Mouse (Mus musculus) left cerebral cortex, postnatal 36 days (tissue): ENCODE measurements around the gene Kctd2. TPM values are rescaled to one million over a fixed set of nuclear protein-coding genes. Genes with fewer than 3 reads are reported as not detected.
"Not testable (repeated sequence)": the region's sequence is repeated elsewhere in the genome, so short reads cannot be mapped to it uniquely, and the experiment has no call there.

Experiments used
- DNase-seq, 2 experiments: peaks; one replicate each; pipeline ENCODE4 v3.0.0; 2021 to 2022; ENCODE audit warnings: low spot score in 2 of 2, mixed read lengths in 1 of 2
- intact Hi-C: fragments of 180-260 bp; cut with DNase I; formaldehyde crosslinking; loops from one replicate; pipeline ENCODE4 v1.15.1; 2025
- total RNA-seq, 2 experiments: library from RNA; stranded (reverse); gene quantifications; 2 replicates each; pipeline ENCODE4 v1.2.3; 2021

Kctd2 gene
- total RNA-seq, 2 experiments from 2014 or later: 72.0 to 79.2 TPM

DNA sequence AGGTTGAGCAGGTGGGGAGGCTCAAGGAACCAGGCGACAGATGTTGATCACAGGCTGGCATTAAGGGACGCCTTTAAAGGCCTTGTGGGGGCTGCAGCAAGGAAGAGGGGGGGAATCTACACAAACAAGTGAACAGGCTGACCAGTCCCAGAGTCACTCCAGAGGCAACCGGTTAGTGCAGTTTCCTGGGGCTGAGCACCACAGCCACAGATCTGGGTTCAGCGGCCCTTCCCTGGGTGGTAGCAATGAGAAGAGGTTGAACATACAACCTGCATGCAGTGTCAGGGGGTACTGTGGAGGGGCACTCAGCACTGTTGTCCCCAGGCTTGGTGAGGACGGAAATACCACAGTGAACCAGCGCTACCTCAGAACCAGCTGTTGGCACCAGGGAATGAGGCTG lies 13.4 kb downstream of the Kctd2 start:
- no peak for DNase-seq
- intact Hi-C loops: no loop called here

DNA sequence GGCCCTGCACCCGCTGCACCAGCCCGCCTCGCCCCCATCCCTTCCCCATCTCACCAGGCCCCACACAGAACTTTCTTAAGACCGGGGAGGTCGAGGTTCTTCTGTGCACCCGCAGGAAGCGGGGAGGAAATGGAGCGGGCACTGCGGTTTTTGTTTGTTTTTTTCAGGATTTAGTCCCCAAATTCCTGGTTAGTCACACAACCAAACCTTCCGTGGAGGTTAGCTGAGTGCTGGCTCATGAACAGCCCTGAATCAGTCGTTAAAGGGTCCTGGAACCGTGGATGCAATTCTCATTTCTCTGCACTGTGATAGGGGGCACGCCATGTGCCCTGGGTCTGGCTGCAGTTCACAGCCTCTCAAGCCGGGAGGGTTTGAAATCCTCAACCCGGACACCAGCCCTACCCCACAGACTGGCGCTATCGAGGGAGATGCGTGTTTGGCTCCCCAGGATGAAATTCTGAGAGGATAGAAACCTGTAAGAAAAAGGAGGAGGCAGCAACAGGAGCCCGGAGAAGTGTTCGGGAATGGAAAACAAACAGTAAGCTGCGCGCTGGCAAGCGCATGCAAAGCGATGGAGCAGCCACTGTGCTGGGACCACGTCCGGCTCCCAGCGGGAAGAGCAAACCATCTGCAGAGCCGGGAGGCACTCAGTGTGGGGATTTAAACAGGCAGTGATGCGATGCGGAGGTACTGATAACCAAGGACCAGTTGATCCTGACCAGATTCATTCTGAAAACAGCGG lies 15.8 kb downstream of the Kctd2 start:
- no peak for DNase-seq
- intact Hi-C loops: no loop called here

DNA sequence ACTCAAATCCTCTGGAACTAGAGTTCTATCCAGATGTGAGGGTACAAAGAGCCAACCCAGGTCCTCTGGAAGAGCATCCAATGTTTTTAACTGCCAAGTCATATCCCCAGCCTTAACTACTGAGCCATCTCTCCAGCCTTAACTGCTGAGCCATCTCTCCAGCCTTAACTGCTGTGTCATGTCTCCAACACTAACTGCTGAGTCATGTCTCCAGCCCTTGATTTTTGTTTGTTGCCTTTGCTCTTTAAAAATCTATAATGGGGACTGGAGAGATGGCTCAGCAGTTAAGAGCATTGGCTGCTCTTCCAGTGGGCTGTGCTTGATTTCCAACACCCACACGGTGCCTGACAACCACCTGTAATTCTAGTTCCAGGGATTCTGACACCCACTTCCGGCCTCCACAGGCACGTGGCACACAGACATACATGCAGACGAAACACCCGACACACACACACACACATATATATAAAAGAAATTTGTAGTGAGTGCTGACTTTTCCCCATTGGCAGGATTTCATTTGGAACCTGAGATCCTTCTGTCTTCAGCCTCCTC lies 17.7 kb downstream of the Kctd2 start:
- DNase-seq: no peak
- intact Hi-C loops: no loop called here

DNA sequence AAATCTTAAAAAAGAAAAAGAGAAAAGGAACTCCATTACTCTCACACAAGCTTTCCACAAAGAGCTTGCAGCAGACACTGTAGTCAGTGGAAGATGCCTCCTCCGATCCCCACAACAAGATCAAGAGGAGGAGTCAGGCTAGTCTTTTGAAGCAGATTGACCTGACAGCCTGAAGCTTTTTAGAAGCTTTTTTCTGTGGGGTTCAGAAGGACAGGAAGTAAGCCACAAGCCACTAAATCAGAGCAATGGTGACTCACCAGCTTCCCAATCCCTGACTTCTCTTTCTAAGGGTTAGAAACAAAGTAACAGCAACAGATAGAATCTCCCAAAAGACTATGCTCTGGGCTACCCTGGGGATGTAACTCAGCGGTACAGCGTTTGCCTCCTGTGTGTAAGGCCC lies 19.4 kb downstream of the Kctd2 start:
- no peak for DNase-seq
- intact Hi-C loops: no loop called here

DNA sequence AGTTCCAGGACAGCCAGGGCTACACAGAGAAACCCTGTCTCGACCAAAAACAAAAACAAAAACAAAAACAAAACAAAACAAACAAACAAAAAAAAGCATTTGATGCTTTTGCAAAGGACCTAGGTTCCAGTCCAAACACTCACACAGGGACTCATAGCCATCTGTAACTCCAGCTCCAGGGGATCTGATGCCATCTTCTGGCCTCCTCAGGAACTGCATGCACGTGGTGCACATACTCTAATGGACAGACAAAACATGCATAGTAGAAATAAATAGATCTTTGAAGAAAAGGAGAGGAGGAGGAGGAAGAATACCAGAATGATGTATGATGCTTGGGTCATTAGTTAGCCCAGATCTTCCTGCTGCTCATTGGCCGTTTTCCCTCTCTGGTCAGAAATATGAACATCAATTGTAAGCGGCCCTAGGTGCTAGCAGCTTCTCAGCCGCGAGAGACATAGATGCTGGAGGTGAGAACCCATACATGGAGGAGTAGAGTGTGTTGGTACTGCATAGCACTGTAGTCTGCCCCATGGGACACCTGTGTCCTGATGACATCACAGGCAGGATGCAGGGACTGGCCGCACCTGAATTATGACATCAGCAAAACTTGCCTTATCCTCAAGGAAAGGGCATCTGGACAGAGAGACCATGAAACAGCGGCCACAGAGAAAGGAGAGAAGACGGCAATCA lies 20.1 kb downstream of the Kctd2 start, which contains the start of gene Trim80:
Gene Trim80, plus strand, starts transcription at position 640 of the 690 bp plus-strand sequence.
- intact Hi-C loops: no loop called here
- no peak for DNase-seq

DNA sequence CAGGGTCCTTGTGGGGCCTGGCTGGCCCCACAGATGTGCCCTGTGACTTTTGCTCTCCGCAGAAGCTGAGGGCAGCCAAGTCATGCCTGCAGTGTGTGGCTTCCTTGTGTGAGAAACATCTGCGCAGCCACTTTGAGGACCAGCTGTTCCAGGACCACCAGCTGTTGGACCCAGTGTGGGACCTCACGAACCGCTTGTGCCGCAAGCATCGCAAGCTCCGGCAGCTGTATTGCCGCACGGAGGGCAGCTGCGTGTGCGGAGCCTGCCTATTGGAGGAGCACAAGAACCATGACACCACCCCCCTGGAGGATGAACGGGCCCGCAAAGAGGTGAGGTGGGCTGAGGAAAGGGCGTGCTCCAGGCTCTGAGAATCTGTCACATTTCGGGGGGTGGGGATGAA lies 21.5 kb downstream of the Kctd2 start:
- intact Hi-C loops: no loop called here
- DNase-seq: no peak

DNA sequence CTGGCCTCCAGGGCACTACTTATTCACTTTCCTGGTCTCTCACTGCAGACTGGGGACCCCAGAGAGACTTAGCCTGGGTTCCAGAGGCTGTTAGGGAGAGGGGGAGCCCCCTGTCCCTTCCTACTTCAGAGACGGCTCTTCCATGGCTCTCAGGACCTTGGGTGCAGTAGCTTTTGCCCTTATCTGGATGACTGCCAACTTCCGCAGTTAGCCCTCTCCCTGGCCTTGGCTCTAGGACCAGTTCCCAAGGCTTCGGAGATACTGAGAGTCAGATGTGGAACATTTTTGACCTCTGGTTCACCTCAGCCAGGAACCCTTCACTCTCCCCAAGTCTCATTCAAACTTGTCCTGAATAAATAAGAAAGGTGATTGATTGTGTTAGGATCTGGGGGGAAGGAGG lies 27.0 kb downstream of the Kctd2 start:
- DNase-seq: no peak
- intact Hi-C loops: no loop called here

DNA sequence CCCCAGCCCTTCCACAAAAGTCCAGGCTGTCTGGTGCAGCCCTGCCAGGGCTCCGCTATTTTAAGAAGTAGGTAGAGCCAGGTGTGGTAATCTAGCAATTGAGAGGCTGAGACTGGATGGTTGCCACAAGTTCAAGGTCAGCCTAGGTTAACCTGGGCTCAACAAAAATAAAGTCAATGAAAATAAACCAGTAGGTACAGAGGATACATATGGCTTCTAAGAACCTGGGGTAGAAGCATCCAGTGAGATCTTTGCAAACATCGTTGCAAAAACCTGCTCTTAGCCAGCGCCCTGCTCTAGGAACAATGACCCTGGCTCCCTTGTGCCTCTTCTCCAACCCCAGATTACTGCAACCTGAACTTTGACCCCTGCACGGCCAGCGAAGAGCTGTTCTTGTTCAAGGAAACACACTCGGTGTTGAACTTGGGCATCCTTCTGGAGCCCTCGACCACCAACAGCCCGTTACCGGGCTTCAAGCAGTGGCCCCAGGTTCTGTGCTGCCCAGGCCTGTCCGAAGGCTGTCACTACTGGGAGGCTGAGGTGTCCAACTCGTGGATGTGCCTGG lies 27.5 kb downstream of the Kctd2 start:
- intact Hi-C loops: no loop called here

DNA sequence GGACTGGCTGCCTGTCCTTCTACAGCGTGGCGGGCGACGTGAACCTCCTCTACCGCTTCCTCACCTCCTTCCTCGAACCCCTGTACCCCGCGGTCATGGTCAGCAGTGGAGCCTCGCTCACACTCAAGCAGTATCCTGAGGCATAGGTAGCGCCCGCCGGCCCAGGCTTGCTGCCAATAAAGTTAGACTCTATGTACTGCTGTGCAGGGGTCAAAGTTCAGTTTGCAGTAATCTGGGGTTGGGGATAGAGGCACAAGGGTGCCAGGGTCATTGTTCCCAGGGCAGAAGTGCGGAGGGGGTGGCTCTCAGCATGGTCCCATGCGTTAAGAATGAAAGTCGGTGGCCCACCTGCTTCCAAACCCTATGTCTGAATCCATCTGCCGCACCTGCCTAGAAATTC lies 28.1 kb downstream of the Kctd2 start:
- intact Hi-C loops: no loop called here
- no peak for DNase-seq

More for the DNA sequence above, 27.5 kb downstream of the Kctd2 start:
- DNase-seq: no peak

DNA sequence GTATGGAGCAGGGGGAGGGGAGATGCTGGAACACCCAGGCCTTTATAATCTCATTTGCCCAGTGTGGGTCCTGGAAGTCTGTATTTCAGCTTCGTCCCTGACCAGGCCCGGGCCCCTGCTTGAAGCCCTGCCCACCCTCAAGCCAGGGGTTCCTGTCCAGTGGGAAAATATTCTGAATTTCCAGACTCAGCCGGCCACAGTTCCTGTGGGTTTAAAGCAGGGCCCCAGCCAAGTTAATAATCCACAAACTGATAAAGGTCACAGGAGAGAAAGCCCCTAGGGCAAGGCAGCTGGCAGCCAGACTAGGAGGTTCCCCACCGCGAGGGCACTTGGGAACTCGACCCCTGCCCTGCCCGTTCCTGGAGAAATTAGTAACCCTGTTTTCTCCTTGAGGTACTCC lies 29.1 kb downstream of the Kctd2 start:
- DNase-seq: no peak
- intact Hi-C loops: no loop called here

DNA sequence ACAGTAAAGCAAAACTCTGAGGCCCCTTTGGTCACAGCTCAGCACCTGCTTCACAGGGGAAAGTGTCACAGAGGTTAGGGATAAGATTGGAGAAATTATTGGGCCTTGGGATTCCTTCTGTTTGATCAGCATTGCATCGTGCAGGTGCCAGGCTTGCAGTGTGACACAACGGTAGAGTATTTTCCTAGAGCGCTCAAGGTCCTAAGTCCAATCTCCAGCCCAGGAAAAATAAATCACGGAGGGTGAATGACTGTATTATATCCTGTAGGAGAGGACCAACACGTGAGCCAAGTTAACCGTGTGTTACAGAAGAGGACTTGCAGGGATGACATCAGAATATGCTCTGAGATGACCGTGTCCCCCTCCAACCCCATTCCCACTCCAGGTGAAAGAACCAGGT lies 30.2 kb downstream of the Kctd2 start:
- DNase-seq: no peak
- intact Hi-C loops: no loop called here

DNA sequence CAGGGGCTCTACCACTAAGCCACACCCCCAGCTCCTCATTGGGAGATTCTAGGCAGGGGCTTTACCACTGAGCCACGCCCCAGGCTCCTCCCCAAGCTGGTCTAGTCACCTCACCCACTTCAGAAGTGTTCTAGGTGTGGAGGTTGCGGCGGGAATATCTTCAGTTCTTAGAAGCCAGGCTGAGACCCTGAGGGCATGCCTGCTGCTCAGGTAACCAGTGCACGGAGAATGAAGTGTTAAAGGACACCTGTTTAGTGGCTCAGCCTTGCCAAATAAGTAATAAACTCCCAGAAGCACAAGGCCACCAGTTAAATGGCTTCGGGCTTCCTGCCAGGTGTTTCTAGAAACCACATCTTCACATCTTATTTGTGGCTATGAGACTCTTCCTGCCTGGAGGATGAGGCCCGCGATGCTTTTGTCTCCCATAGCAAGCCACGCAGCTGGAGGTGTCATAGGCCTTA lies 31.9 kb downstream of the Kctd2 start:
- intact Hi-C loops: no loop called here

DNA sequence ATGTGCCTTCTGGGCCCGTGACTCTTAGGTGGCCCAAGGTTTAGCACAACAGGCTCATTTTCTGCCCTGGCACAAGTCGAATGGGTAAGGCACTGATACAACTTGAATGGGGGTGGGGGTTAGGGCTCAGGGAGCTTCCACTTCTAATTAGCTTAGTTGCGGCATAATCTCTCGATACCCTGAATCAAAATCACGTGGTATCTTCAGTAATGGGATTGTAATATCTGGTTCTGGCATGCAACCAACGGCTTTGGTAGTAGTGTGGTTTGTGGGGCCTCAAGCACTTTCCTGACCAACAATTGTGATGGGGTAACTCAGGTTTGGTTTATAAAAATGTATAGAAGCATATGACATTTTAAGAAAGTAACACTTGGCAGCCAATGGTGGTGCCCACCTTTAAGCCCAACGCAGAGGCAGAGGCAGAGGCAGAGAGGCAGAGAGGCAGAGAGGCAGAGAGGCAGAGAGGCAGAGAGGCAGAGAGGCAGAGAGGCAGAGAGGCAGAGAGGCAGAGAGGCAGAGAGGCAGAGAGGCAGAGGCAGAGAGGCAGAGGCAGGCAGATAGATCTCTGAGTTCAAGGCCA lies 32.4 kb downstream of the Kctd2 start:
- no peak for DNase-seq
- intact Hi-C loops: no loop called here

More for the DNA sequence above, 31.9 kb downstream of the Kctd2 start:
- DNase-seq: no peak

DNA sequence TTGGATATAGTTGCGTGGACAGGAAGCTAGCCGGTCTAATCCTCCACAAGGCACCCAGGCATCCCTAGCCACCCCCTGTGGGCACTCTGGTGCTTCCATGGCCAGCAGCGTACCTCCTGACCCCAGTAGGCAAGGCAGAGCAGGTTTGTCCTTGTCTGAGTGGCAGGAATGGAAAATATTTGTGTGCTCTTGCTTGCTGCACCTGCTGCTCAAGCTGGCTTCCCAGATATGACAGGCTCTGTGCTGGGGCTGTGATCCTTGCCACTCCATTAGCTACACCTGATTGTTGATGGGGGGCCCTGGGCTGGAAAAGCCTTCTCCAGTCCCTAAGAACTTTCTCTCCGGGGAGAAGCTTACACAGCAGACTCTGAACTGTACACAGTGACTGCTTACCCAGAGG lies 33.4 kb downstream of the Kctd2 start:
- no peak for DNase-seq
- intact Hi-C loops: no loop called here

DNA sequence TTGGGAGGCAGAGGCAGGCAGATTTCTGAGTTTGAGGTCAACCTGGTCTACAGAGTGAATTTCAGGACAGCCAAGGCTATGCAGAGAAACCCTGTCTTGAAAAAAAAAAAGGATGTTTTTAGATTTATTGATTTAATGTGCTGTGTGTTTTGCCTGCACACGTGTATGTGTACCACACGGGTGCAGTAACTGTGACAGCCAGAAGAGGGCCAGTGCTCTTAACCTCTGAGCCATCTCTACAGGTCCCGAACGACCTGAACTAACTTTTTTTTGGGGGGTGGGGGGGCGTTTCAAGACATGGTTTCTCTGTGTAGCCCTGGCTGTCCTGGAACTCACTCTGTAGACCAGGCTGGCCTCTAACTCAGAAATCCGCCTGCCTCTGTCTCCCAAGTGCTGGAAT lies 34.9 kb downstream of the Kctd2 start:
- DNase-seq, intact Hi-C loops: not testable (repeated sequence)

DNA sequence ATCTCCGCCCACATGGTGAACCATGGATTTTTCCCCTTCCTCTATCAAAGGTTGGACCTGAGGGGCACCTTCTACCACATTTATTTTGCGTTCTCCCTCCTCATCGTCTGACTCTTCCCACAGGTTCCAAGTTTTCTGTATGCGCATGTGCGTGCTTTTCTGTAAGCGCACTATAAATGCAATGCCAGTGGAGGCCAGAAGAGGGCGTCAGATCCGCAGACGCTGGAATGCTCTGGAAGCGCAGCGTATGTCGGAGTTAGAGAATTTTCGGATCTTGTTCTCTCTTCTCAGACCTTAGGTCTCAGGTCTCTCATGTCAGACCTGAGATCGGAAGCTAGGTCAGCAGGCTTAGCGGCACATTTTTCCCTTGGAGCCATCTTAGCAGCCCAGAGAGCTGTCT lies 35.7 kb downstream of the Kctd2 start:
- intact Hi-C loops: no loop called here
- no peak for DNase-seq

DNA sequence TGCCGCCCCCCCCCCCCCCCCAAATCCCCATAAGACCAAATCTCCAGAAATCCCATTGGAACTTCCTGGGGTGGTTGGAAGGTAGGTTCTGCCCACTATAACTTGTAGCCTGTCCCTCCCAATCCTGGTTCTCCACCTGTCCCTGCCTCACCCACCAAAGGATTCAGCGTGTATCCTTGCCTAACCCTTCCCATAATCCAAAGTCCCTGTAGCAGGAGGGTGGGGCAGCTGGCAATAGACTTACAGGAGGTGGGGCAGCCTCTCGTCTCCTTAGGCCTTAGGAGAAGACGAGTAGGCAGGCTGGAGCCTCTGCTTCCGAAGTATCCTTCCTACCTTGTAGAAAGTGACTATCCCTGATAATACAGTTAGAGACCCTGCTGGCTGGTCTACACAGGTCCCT lies 36.3 kb downstream of the Kctd2 start:
- intact Hi-C loops: no loop called here
- DNase-seq: no peak

DNA sequence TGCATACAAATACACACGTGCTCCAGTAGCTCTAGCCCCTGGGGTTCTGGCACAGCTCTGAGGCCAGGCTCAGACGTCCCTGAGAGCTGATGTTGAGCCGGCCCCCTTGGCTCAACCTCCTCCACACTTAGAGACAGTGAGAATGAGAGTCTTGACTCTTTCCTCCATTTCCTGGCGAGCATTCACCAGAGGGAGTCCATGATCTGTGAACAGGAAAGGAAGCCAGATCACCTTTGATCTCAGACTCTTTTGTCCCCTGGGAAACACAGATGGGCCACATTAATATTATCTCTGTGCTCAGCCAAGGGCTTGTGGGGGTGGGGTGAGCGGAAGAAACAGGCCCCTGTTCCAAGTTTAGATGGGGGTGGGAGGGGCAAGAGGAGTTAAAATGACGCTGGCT lies 37.5 kb downstream of the Kctd2 start:
- DNase-seq: no peak
- intact Hi-C loops: no loop called here

DNA sequence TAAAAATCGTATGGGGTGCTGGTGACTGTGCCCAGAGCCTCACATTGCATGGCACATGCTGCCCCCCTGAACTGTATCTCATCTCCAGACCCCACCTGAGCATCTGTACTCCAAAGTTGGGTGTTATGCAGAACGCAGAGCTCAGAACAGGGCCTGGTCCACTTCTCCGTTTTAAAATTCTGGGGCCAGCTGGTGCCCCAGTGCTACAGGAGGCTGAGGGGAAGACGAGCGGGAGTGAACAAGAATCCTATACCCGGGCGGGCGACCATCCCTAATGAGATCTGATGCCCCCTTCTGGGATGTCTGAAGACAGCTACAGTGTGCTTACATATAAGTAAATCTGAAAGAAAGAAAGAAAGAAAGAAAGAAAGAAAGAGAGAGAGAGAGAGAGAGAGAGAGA lies 41.0 kb downstream of the Kctd2 start:
- intact Hi-C loops: no loop called here
- no peak for DNase-seq

DNA sequence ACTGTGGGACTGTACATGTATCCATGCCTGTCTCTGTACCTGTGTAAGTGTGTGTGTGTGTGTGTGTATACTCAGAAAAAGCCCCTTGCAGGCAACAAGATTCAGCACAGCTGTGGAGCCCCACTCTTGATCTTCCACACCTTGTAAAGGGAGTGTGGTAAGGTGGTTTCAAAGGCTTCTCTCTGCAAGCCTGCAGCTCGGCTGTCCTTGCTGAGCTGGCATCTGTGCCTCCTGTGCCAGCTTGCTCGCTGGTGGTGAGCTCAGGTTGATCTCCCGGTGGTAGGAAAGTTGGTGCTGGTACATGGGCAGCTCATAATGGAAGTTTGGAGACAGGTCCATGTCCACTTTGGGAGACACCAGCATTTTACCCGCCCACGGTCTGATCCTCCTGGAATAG lies 41.9 kb downstream of the Kctd2 start:
- no peak for DNase-seq
- intact Hi-C loops: no loop called here
